Mouse (Mus musculus): ENCODE results near the gene Mob4. TPM values are rescaled to one million over a fixed set of nuclear protein-coding genes. Genes with fewer than 3 reads are reported as not detected.

Mob4 gene
- polyA plus RNA-seq, 1 experiment: 19.5 TPM

- Histone ChIP-seq H3K4me2 (ENCODE audit: low read depth) (no peak overlapping the region), H3K4me3 (no peak overlapping the region), H3K36me3 (ENCODE audit: control insufficient read depth, insufficient read depth) (peaks cover 16% of the 10 kb centered on the region), H3K27me3 (ENCODE audit: control insufficient read depth, insufficient read depth, insufficient read length) (no peaks in the 10 kb centered on the region), H3ac (ENCODE audit: control insufficient read depth, insufficient read length) (no peak overlapping the region), H3K79me2 (ENCODE audit: control insufficient read depth, insufficient read depth) (no peaks in the 10 kb centered on the region)
- no peak for TF ChIP-seq MYOG (IDR thresholded peaks at IDR 0.05; ENCODE audit: control insufficient read depth in 1 of 3, insufficient read depth in 1 of 3, insufficient read length in 2 of 3, low read depth in 2 of 3)
- no peak for TF ChIP-seq USF1 (IDR thresholded peaks at IDR 0.05; ENCODE audit: low read depth)
- TF ChIP-seq CEBPB (IDR thresholded peaks at IDR 0.05; ENCODE audit: insufficient read depth, poor library complexity, severe bottlenecking): no peak
- no peak for TF ChIP-seq MAX (IDR thresholded peaks at IDR 0.05; ENCODE audit: low read depth)
- TF ChIP-seq POLR2A (IDR thresholded peaks at IDR 0.05; ENCODE audit: insufficient read length, low read depth): no peak
- no peak for TF ChIP-seq MYOD1 (IDR thresholded peaks at IDR 0.05; ENCODE audit: control insufficient read depth in 1 of 3, insufficient read length in 2 of 3, low read depth in 2 of 3)
Measured at GRCm38 (mm10) chr1:55186592-55187210, 55.7 kb downstream of the Mob4 start.

- Histone ChIP-seq H3K79me2 (ENCODE audit: control insufficient read depth, insufficient read depth) (no peaks in the 10 kb centered on the region), H3ac (ENCODE audit: control insufficient read depth, insufficient read length) (no peak overlapping the region), H3K4me2 (ENCODE audit: low read depth) (no peak overlapping the region), H3K4me3 (no peak overlapping the region), H3K36me3 (ENCODE audit: control insufficient read depth, insufficient read depth) (peaks cover 4% of the 10 kb centered on the region), H3K27me3 (ENCODE audit: control insufficient read depth, insufficient read depth, insufficient read length) (no peaks in the 10 kb centered on the region)
- TF ChIP-seq TCF12 (IDR thresholded peaks at IDR 0.05; ENCODE audit: insufficient read depth, poor library complexity, severe bottlenecking) (no peak), USF1 (IDR thresholded peaks at IDR 0.05; ENCODE audit: low read depth) (no peak), CEBPB (IDR thresholded peaks at IDR 0.05; ENCODE audit: insufficient read depth, poor library complexity, severe bottlenecking) (no peak)
Measured at GRCm38 (mm10) chr1:55192015-55192414, 61.0 kb downstream of the Mob4 start.

GRCm38 (mm10) chr1:55192824-55193223, 61.8 kb downstream of the Mob4 start:
- H3K36me3 ChIP-seq (ENCODE audit: control insufficient read depth, insufficient read depth): peaks cover 4% of the 10 kb centered on the region
- no peak overlapping the region for H3K4me2 ChIP-seq (ENCODE audit: low read depth)
- H3K79me2 ChIP-seq (ENCODE audit: control insufficient read depth, insufficient read depth): no peaks in the 10 kb centered on the region
- H3K27me3 ChIP-seq (ENCODE audit: control insufficient read depth, insufficient read depth, insufficient read length): no peaks in the 10 kb centered on the region
- H3ac ChIP-seq (ENCODE audit: control insufficient read depth, insufficient read length): no peak overlapping the region
- H3K4me3 ChIP-seq: no peak overlapping the region
- no peak for TF ChIP-seq POLR2AphosphoS2 (IDR thresholded peaks at IDR 0.05; ENCODE audit: insufficient read length, low read depth)
- no peak for TF ChIP-seq TCF3 (IDR thresholded peaks at IDR 0.05; ENCODE audit: insufficient read length, low read depth)
- no peak for TF ChIP-seq TCF12 (IDR thresholded peaks at IDR 0.05; ENCODE audit: insufficient read depth, poor library complexity, severe bottlenecking)
- TF ChIP-seq REST (IDR thresholded peaks at IDR 0.05; ENCODE audit: insufficient read depth, insufficient read length): no peak
- no peak for TF ChIP-seq SRF (IDR thresholded peaks at IDR 0.05; ENCODE audit: control insufficient read depth, insufficient read length, low read depth)
- no peak for TF ChIP-seq POLR2A (IDR thresholded peaks at IDR 0.05; ENCODE audit: insufficient read length, low read depth)
- TF ChIP-seq USF1 (IDR thresholded peaks at IDR 0.05; ENCODE audit: low read depth): no peak
- TF ChIP-seq MYOD1 (IDR thresholded peaks at IDR 0.05; ENCODE audit: control insufficient read depth in 1 of 3, insufficient read length in 2 of 3, low read depth in 2 of 3): no peak
- TF ChIP-seq E2F4 (IDR thresholded peaks at IDR 0.05; ENCODE audit: insufficient read depth): no peak
- no peak for TF ChIP-seq MAX (IDR thresholded peaks at IDR 0.05; ENCODE audit: low read depth)
- TF ChIP-seq MYOG (IDR thresholded peaks at IDR 0.05; ENCODE audit: control insufficient read depth in 1 of 3, insufficient read depth in 1 of 3, insufficient read length in 2 of 3, low read depth in 2 of 3): no peak
- TF ChIP-seq CEBPB (IDR thresholded peaks at IDR 0.05; ENCODE audit: insufficient read depth, poor library complexity, severe bottlenecking): no peak

- no peak overlapping the region for H3ac ChIP-seq (ENCODE audit: control insufficient read depth, insufficient read length)
- H3K79me2 ChIP-seq (ENCODE audit: control insufficient read depth, insufficient read depth): no peaks in the 10 kb centered on the region
- no peak overlapping the region for H3K4me2 ChIP-seq (ENCODE audit: low read depth)
- H3K4me3 ChIP-seq: no peak overlapping the region
- TF ChIP-seq USF1 (IDR thresholded peaks at IDR 0.05; ENCODE audit: low read depth): no peak
- H3K36me3 ChIP-seq (ENCODE audit: control insufficient read depth, insufficient read depth): peaks cover 4% of the 10 kb centered on the region
- H3K27me3 ChIP-seq (ENCODE audit: control insufficient read depth, insufficient read depth, insufficient read length): no peaks in the 10 kb centered on the region
Measured at GRCm38 (mm10) chr1:55193316-55193715, 62.3 kb downstream of the Mob4 start.

GRCm38 (mm10) chr1:55194064-55194915, 63.3 kb downstream of the Mob4 start:
- TF ChIP-seq TCF12 (IDR thresholded peaks at IDR 0.05; ENCODE audit: insufficient read depth, poor library complexity, severe bottlenecking) (no peak), TCF3 (IDR thresholded peaks at IDR 0.05; ENCODE audit: insufficient read length, low read depth) (no peak), MYOG (IDR thresholded peaks at IDR 0.05; ENCODE audit: control insufficient read depth in 1 of 3, insufficient read depth in 1 of 3, insufficient read length in 2 of 3, low read depth in 2 of 3) (no peak)

More at GRCm38 (mm10) chr1:55194064-55194915, 63.3 kb downstream of the Mob4 start:
- H3K4me3 ChIP-seq: no peak overlapping the region
- peaks cover 4% of the 10 kb centered on the region for H3K36me3 ChIP-seq (ENCODE audit: control insufficient read depth, insufficient read depth)
- H3K4me2 ChIP-seq (ENCODE audit: low read depth): no peak overlapping the region
- H3K79me2 ChIP-seq (ENCODE audit: control insufficient read depth, insufficient read depth): no peaks in the 10 kb centered on the region
- H3ac ChIP-seq (ENCODE audit: control insufficient read depth, insufficient read length): no peak overlapping the region
- H3K27me3 ChIP-seq (ENCODE audit: control insufficient read depth, insufficient read depth, insufficient read length): no peaks in the 10 kb centered on the region

All from myocyte (in vitro differentiated cells).